Mouse (Mus musculus) kidney, embryonic 14.5 days (tissue): ENCODE data around the gene Lrrc45. TPM values are rescaled to one million over a fixed set of nuclear protein-coding genes. Genes with fewer than 3 reads are reported as not detected.
A peak's percentile ranks its signal among the peaks of the same experiment; 100 is the strongest.
"Not testable (repeated sequence)": the region's sequence is repeated elsewhere in the genome, so short reads cannot be mapped to it uniquely, and the experiment has no call there.

Source experiments
- ATAC-seq: fragments of 200-750 bp; cut with Nextera tagmentation; 2 replicates; pipeline ENCODE4 v1.8.0; 2017; ENCODE audit warnings: moderate number of reproducible peaks, mild to moderate bottlenecking, moderate TSS enrichment, moderate library complexity; ENCODE audit not compliant: low FRiP score, low TSS enrichment
- H3K27ac ChIP-seq: fragments of 300-500 bp; sonication (generic); 2 replicates; pipeline ENCODE4 v1.5.1; 2014; ENCODE audit warnings: low read depth, mild to moderate bottlenecking, low read length, moderate library complexity, mixed read lengths
- H3K27me3 ChIP-seq: fragments of 300-500 bp; sonication (generic); 2 replicates; pipeline ENCODE4 v1.6.1; 2014; ENCODE audit warnings: mild to moderate bottlenecking, low read length; ENCODE audit not compliant: control insufficient read depth, insufficient read depth
- H3K36me3 ChIP-seq: fragments of 300-500 bp; sonication (generic); 2 replicates; pipeline ENCODE4 v1.6.1; 2014; ENCODE audit warnings: low read length, mixed read lengths; ENCODE audit not compliant: control insufficient read depth, insufficient read depth
- H3K4me1 ChIP-seq: fragments of 300-500 bp; sonication (generic); 2 replicates; pipeline ENCODE4 v1.6.1; 2014; ENCODE audit warnings: low read length, mixed read lengths; ENCODE audit not compliant: control insufficient read depth, insufficient read depth
- H3K4me2 ChIP-seq: fragments of 300-500 bp; sonication (generic); replicated peaks from 2 replicates; pipeline ENCODE4 v1.6.1; 2014; ENCODE audit warnings: low read depth, mild to moderate bottlenecking, low read length
- H3K4me3 ChIP-seq: fragments of 300-500 bp; sonication (generic); 2 replicates; pipeline ENCODE4 v1.5.1; 2014; ENCODE audit warnings: mild to moderate bottlenecking, low read length
- H3K9ac ChIP-seq: fragments of 300-500 bp; sonication (generic); 2 replicates; pipeline ENCODE4 v1.6.1; 2014; ENCODE audit warnings: low read depth, mild to moderate bottlenecking, low read length, moderate library complexity
- H3K9me3 ChIP-seq: fragments of 300-500 bp; sonication (generic); 2 replicates; pipeline ENCODE4 v1.6.1; 2016; ENCODE audit warnings: low read length; ENCODE audit not compliant: control insufficient read depth
- WGBS: fragments of 180-500 bp; shearing (Covaris S2); extraction: QIAGEN DNeasy Blood & Tissue Kit; methylation state at CpG from one replicate; pipeline ENCODE4 v1.1.7; 2014; 5-methylcytosine and 5-hydroxymethylcytosine counted together
- polyA plus RNA-seq: library from polyadenylated mRNA; unstranded; fragments of >200 nt; fragmentation: Nextera tagmentation; extraction: Ambion mirVana; gene quantifications from 2 replicates; pipeline ENCODE4 v1.2.1, GENCODE M21; 2014

Gene Lrrc45
- polyA plus RNA-seq, 1 experiment from 2014 or later: 43.1 TPM

GRCm38 (mm10) chr11:120744121-120744701 is 30.5 kb downstream of the Lrrc45 start:
- no peak overlapping the region for H3K4me3 ChIP-seq
- H3K9me3 ChIP-seq: no peaks in the 10 kb centered on the region
- no peak overlapping the region for H3K4me2 ChIP-seq
- 72% methylated on average over 7 of the region's 7 CpGs for WGBS
- no peak overlapping the region for H3K27ac ChIP-seq
- ATAC-seq: no peak
- no peak overlapping the region for H3K9ac ChIP-seq
- H3K4me1 ChIP-seq: no peaks in the 10 kb centered on the region
- H3K36me3 ChIP-seq: no peaks in the 10 kb centered on the region
- no peaks in the 10 kb centered on the region for H3K27me3 ChIP-seq

GRCm38 (mm10) chr11:120747974-120748373 is 34.2 kb downstream of the Lrrc45 start:
- Histone ChIP-seq H3K36me3 (no peaks in the 10 kb centered on the region), H3K27ac (no peak overlapping the region), H3K4me2 (no peak overlapping the region), H3K4me3 (no peak overlapping the region), H3K9me3 (no peaks in the 10 kb centered on the region), H3K9ac (no peak overlapping the region), H3K4me1 (no peaks in the 10 kb centered on the region), H3K27me3 (no peaks in the 10 kb centered on the region)
- no peak for ATAC-seq
- WGBS: 66% methylated on average over 4 of the region's 4 CpGs

GRCm38 (mm10) chr11:120749430-120749829 is 35.7 kb downstream of the Lrrc45 start:
- 69% methylated on average over 8 of the region's 8 CpGs for WGBS

GRCm38 (mm10) chr11:120751606-120752005 is 37.9 kb downstream of the Lrrc45 start:
- Histone ChIP-seq H3K36me3 (no peaks in the 10 kb centered on the region), H3K27ac (no peak overlapping the region), H3K4me1 (no peaks in the 10 kb centered on the region), H3K27me3 (no peaks in the 10 kb centered on the region), H3K9ac (no peak overlapping the region), H3K4me3 (no peak overlapping the region), H3K9me3 (no peaks in the 10 kb centered on the region), H3K4me2 (no peak overlapping the region)
- 47% methylated on average over 4 of the region's 4 CpGs for WGBS
- no peak for ATAC-seq

More at GRCm38 (mm10) chr11:120749430-120749829, 35.7 kb downstream of the Lrrc45 start:
- Histone ChIP-seq H3K4me1 (no peaks in the 10 kb centered on the region), H3K36me3 (no peaks in the 10 kb centered on the region), H3K4me3 (no peak overlapping the region), H3K27me3 (no peaks in the 10 kb centered on the region), H3K27ac (no peak overlapping the region), H3K4me2 (no peak overlapping the region), H3K9me3 (no peaks in the 10 kb centered on the region), H3K9ac (no peak overlapping the region)
- ATAC-seq: no peak

GRCm38 (mm10) chr11:120760236-120760635 is 46.5 kb downstream of the Lrrc45 start:
- H3K27me3 ChIP-seq: peaks cover 4% of the 10 kb centered on the region; the same call in 1 of the 2 replicates
- WGBS: 72% methylated on average over 9 of the region's 9 CpGs
- no peak overlapping the region for H3K4me2 ChIP-seq
- H3K4me3 ChIP-seq: no peak overlapping the region
- H3K9me3 ChIP-seq: peaks cover 24% of the 10 kb centered on the region
- no peak overlapping the region for H3K27ac ChIP-seq
- no peak for ATAC-seq
- H3K4me1 ChIP-seq: 0 out of 2 replicates have a peak, but pooled peaks cover 2% of the 10 kb centered on the region
- H3K9ac ChIP-seq: no peak overlapping the region
- H3K36me3 ChIP-seq: no peaks in the 10 kb centered on the region

GRCm38 (mm10) chr11:120761811-120762671 is 48.3 kb downstream of the Lrrc45 start:
- Histone ChIP-seq H3K9me3 (peaks cover 24% of the 10 kb centered on the region), H3K27me3 (peaks cover 4% of the 10 kb centered on the region; the same call in 1 of the 2 replicates), H3K4me2 (no peak overlapping the region), H3K27ac (no peak overlapping the region), H3K4me3 (no peak overlapping the region), H3K36me3 (no peaks in the 10 kb centered on the region), H3K9ac (no peak overlapping the region), H3K4me1 (0 out of 2 replicates have a peak, but pooled peaks cover 2% of the 10 kb centered on the region)
- 71% methylated on average over 14 of the region's 14 CpGs for WGBS
- no peak for ATAC-seq

GRCm38 (mm10) chr11:120762672-120763041 is 48.9 kb downstream of the Lrrc45 start, which contains the start of gene Hmga1b:
Hmga1b (plus strand) TSS chr11:120762794.
- 23% methylated on average over 13 of the region's 14 CpGs for WGBS
- H3K4me1 ChIP-seq, H3K27ac ChIP-seq, H3K4me3 ChIP-seq, H3K27me3 ChIP-seq, H3K4me2 ChIP-seq, H3K36me3 ChIP-seq, H3K9ac ChIP-seq: not testable (repeated sequence)
- peak; percentile 18; the same call in 1 of the 2 replicates for ATAC-seq
- H3K9me3 ChIP-seq: peaks cover 23% of the 10 kb centered on the region

- H3K4me3 ChIP-seq: not testable (repeated sequence)
Observed at GRCm38 (mm10) chr11:120763121-120763999, 49.6 kb downstream of the Lrrc45 start.

More at GRCm38 (mm10) chr11:120763121-120763999, 49.6 kb downstream of the Lrrc45 start:
- not testable (repeated sequence) for H3K4me1 ChIP-seq, H3K27ac ChIP-seq, H3K36me3 ChIP-seq, H3K27me3 ChIP-seq, H3K4me2 ChIP-seq, H3K9ac ChIP-seq
- ATAC-seq: peak; percentile 37; the same call in 1 of the 2 replicates
- 0% methylated on average over 2 of the region's 23 CpGs for WGBS
- peaks cover 16% of the 10 kb centered on the region for H3K9me3 ChIP-seq
